Mouse (Mus musculus) thymus, postnatal 10 days (tissue): ENCODE measurements around the gene Ttc37.

ENCODE experiments used
- DNase-seq, 2 experiments: peaks; one replicate each; pipeline ENCODE4 v3.0.0; 2021; ENCODE audit warnings: low spot score in 2 of 2

Ttc37 gene

DNA sequence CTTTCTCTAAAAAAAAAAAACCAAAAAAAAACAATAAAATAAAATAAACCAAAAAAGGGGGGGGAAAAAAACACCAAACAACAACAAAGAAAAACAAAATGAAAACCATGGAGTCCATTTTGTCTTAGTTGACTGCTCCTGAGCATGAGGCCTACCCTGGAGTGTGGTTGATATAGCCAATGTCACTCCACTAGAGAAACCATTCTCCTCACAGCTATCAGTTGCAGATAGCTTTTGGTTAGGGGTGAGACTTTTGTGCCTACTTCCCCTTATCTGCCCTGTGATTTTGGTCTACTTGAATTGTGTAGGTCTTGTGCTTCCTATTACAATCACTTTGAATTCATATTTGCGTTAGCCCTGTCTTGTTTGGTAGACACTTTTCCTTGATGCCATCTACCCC, 59.0 kb downstream of the Ttc37 start:
- no peak for DNase-seq

DNA sequence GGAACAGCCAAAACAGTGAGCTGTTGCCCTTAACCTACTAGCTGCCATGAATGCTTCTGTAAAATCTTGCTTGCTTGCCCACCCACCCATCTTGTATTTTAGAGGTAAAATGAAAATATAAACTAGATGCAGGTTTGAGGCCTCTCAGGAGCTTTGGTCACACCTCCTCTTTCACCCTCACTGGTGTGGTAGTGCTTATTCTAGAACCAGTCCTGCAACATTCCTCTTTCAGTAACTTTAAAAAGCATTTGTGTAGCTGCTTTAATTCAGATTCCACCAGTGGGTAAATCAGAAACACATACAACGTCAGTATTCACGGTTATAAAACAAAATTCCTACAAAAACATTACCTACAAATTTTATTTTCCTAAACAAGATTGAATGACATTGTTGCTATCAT, 62.1 kb downstream of the Ttc37 start:
- DNase-seq = no peak

DNA sequence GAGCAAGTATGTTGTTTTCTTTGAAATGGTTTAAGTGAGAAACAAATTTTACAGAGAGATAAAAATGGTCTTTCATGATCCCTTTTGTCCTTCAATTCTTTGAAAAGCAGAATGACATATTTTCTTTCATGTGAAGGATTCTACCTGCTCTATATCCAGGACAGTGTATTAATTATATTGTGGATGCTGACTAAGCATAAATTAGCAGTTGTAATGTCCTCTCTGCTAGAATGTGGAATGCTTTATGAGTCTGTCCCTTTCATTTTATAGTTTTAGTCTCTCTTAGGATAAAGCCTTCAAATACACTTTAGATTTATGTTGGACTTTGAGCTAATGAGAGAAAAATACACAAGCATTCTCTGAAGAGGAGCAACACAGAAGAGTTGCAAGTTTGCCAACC, 75.8 kb downstream of the Ttc37 start:
- DNase-seq = no peak

DNA sequence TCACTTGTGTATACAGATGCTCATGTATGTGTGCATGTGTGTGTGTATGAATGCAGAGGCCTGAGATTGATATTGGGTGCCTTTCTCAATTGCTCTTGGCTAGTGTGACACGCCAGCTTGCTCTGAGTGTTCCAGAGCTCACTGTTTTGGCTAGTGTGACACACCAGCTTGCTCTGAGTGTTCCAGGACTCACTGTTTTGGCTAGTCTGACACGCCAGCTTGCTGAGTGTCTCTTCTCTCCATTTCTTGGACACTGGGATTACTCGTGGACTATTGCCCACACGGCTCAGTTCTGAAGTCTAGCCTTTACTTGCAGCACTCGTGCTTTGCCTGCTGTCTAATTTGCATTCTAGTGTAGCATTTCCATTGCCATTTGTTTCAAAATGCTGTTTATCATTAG, 80.2 kb downstream of the Ttc37 start:
- no peak for DNase-seq

DNA sequence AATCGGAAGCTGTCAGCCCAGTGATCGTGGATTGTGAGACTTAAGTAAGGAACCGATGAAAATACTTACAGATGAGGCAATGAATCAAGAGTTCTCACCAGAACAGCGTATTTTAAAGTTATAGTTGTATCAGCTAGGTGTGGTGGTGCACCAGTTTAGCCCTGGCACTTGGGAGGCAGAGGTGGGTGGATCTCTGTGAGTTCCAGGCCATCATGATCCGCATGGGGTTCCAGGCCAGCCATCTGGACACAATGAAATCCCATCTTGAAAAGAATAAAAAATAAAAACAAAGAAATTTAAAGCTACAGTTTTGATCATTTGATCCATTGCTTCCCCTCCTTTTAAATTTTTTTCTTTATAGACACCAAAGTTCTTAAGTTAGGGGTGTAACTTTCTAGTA, 89.1 kb downstream of the Ttc37 start:
- DNase-seq = no peak

DNA sequence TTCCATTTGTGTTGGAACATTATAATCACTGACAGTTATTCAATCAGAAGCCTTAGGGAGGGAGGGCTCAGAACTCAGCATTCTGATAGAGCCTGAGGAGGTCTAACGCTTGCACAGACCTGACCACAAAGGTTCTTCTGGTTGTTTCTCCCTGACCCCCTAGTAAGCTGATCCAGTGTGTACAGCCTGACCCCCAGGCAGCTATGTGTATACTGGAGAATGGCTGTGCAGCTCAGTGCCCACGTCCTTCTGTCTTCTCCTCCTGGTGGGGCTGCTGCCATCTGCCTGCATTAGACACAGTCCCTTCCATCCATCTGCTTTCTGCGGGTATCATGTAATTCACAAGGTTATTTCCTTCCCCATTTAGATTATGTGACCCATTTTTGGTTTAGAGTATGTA, 90.7 kb downstream of the Ttc37 start:
- no peak for DNase-seq

DNA sequence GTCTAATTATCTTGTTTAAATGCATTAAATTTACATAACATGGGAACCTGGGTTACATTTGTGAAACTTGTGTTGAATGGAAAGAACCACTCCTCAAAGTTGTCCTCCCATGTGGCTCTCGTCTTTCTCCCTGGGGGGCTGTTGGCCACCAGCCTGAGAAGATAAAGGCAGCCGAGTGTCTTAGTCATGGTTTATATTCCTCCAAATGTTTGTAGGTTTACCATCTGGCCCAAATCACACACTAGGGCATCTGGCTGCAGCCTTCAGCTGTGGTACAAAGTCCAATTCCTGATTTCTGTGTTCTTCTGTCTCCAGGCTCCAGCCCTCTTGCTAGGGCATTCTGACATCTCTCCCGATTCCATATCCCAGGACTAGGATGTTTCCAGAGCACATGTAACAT, 91.7 kb downstream of the Ttc37 start:
- DNase-seq = no peak

DNA sequence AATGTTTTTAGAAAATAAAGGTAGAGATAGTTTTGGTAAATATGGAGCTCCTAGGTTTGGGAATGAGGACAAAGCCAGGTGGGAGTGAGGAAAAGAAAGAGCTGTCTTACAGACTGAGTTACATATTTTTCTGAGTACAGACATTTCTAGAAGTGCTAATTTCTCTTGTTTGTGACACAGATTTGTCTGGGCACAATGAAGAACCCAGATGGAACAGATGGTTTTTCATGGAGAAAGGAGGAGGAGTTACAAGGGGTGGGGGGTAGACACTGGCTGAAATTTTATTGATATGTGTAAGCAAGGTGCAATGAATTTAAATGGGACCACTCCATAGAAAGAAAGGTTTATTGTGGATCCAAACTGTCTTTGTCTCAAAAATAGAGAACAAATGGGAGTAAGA, 96.4 kb downstream of the Ttc37 start:
- no peak for DNase-seq

DNA sequence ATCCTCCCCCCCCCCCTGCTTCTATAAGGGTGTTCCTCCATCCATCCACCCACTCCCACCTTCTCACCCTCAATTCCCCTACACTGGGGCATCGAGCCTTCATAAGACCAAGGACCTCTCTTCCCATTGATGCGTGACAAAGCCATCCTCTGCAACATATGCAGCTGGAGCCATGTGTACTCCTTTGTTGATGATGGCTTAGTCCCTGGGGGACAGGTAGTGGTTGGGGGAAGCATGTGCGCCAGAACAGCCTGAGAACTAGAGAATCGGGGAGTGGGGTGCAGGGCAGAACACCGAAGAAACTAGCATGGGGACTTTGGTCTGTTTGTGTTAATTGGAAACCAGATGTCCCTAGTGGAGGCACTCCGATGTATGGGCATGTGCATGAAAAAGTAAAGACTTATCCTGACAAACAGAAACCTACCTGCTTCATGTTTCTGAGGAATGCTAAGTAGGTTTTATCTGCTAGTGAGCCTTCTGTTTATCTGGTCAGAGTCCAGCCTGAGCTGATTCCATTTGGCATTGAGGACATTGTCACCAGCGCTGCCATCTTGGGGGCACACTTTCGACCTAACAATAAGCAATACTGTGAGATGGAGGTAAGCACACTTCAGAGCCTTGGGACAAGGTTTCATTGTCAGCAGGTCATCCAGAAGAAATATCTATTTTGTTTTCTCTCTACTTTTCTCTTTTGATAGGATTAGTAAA, 97.1 kb downstream of the Ttc37 start:
- no peak for DNase-seq

DNA sequence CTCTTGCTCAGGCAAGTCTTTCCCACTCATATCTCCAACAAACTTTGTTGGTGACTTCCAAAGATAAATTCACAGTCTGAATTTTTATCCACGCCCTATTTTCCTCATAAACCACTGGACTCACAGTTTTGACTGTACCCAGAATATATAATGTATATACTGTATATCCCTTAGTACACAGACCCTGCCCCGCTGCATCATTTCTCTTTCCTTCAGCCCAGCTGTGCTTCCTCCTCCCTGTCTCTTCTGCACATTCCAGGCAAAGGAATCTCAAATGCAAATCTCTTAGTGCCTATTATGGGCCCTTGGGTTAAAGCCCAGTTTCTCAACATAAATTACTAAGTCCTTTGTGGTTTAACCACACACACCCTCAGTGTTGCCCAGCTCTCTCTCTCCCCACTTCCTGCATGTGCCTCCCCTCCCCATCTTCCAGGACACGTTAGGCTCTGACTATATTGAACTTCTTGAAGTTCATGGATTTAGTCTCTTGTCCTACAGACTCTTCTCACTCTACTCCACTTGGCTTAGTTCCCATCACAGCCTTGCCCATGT, 98.8 kb downstream of the Ttc37 start:
- DNase-seq = no peak

DNA sequence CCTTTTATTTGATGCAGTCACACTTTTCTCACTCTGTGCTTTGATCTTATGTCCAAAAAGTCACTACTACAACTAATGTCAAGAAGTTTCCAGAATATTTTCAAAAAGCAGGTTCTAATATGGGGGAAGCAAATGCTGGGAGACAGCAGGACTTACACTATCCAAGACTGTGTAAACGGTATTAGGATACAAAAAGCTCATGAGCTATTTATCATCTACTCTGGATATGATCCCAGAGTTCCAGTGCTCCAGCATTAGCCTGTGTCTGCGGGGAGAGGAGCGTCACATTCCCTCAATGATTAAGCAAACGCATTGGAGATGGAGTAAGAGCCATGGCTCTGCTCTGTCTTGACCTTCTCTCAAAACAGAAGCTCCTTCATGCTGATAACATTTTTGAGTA, 101.4 kb downstream of the Ttc37 start:
- DNase-seq = no peak

DNA sequence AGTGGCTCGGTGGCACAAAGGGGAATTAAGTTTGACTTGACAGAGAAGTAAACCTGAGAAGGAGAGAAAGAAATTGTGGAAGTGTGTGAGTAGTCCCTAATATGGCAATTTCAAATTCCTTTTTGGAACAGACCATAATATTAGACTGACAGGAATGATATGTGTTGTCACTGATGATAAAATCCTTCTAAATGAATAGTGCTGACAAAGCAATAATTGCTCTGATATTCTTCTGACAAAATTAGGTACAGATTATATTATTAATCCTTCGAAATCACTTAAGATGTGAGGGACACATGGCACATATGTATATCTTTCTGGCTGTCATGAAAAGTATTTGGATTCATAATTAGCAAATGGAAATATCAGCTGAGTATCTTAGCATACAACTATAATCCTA, 116.4 kb downstream of the Ttc37 start:
- no peak for DNase-seq

DNA sequence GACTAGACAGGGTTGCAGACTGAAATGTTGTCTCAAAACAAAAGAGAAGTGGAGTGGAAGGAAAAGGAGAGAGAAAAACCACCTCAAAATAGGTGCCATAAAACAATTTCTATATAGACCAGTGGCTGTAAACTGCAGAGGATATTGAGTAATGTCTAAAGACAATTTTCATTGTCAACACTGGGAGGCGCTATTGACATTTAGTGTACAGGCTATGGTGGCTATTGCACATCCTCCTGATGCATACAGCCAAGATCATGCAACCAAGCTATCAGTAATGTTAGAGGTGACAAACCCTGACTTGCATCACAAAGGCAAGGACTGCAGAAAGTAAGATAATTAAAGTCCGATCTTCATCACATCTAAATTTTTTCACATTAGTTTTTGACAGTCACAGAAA, 116.9 kb downstream of the Ttc37 start:
- DNase-seq = no peak
